Mouse (Mus musculus) myocyte (in vitro differentiated cells): ENCODE data around the gene Lrrc1.

Experiments used
- CEBPB ChIP-seq: IDR thresholded peaks from 2 replicates; pipeline ENCODE4 v1.6.1; 2011; ENCODE audit warnings: mild to moderate bottlenecking, moderate library complexity; ENCODE audit not compliant: poor library complexity, insufficient read depth, severe bottlenecking
- MYOD1 ChIP-seq, 3 experiments: IDR thresholded peaks; one replicate each; pipeline ENCODE4 v1.6.1; 2011; ENCODE audit warnings: control low read depth in 2 of 3, low read depth in 2 of 3, mild to moderate bottlenecking in 2 of 3, moderate library complexity in 1 of 3; ENCODE audit not compliant: insufficient read length in 2 of 3, control insufficient read depth in 1 of 3
- POLR2A ChIP-seq: IDR thresholded peaks from one replicate; pipeline ENCODE4 v1.6.1; 2011; ENCODE audit warnings: low read depth, mild to moderate bottlenecking, control low read depth, moderate library complexity; ENCODE audit not compliant: insufficient read length
- TCF12 ChIP-seq: IDR thresholded peaks from one replicate; pipeline ENCODE4 v1.6.1; 2011; ENCODE audit warnings: mild to moderate bottlenecking, control low read depth; ENCODE audit not compliant: poor library complexity, insufficient read depth, severe bottlenecking
- USF1 ChIP-seq: IDR thresholded peaks from one replicate; pipeline ENCODE4 v1.6.1; 2011; ENCODE audit warnings: low read depth, mild to moderate bottlenecking, control low read depth, moderate library complexity

GRCm38 (mm10) chr9:77406906-77407305 lies 137.8 kb downstream of the Lrrc1 start:
- TF ChIP-seq POLR2A (no peak), USF1 (no peak), TCF12 (no peak), CEBPB (no peak), MYOD1 (IDR thresholded peaks at IDR 0.05; ENCODE audit: control insufficient read depth in 1 of 3, insufficient read length in 2 of 3, low read depth in 2 of 3) (no peak)
